Mouse (Mus musculus): Measurements from ENCODE around the gene B3gnt8. TPM values are rescaled to one million over a fixed set of nuclear protein-coding genes. Genes with fewer than 3 reads are reported as not detected.
"Not testable (repeated sequence)": the region's sequence is repeated elsewhere in the genome, so short reads cannot be mapped to it uniquely, and the experiment has no call there.

The B3gnt8 gene
- total RNA-seq (2021), result 1 to 10 TPM; 1.5 to 1.9 TPM
- long read RNA-seq, experiment 1, partial matches to known transcripts, result 0 of 2 reads
- long read RNA-seq, experiment 1, other reads (novel, unspliced or antisense), result 0 of 2 reads
- long read RNA-seq, experiment 2, partial matches to known transcripts, result 0 of 1 reads
- long read RNA-seq, experiment 2, other reads (novel, unspliced or antisense), result 0 of 1 reads

DNA sequence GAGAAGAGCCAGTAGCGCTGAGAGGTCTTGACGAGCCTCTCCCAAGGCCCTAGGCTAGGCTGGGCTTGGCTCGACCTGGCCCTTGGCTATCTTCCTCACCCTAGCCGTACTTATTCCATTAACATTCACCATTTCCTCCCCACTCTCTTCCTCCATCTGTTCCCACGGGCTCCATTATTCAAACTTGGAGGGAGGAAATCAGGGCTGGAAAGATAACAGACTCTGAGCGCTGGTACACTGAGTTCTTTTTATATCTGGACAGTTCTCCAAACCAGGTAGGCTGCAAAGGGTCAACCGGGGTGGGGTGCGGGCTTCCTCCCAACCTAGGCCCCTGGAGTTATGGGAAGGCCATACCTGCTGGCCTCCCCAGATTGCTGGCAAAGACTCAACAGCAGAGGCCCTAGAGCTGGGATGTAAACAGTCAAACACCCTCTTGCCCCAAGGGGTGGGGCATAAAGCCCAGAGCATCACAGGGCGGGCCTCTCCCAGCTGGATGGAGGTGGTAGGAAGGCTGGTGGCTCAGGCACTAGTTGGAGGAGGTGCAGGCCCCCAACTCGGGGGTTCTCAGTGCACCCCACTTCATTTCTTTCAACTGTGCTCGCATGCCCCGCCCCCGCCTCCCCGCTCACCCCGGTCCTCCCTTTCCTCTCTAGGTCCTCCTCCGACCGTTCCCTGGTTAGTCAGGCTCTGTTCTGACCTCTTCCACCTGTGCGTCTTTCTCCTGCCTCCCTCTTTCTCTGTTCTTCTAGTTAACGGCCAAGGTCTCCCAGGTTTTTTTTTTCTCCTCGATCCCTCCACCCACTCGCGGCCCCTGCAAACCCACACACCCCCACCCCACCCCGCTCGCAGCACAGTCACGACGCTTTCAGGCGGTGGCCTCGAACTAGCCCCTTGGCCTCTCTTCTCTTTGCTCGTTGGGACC lies at the start of gene B3gnt8:
Gene B3gnt8 (plus strand): TSS at position 146 of the 922 bp plus-strand sequence.
- TF ChIP-seq CTCF (conservative IDR thresholded peaks at IDR 0.05), result no peak
- Histone ChIP-seq H3K27ac (peak within 1 kb of the TSS; percentile 84), H3K4me3 (peak within 1 kb of the TSS; percentile 35; the same call in 1 of the 2 replicates)
- no peak for DNase-seq (ENCODE audit: low spot score in 2 of 2)

DNA sequence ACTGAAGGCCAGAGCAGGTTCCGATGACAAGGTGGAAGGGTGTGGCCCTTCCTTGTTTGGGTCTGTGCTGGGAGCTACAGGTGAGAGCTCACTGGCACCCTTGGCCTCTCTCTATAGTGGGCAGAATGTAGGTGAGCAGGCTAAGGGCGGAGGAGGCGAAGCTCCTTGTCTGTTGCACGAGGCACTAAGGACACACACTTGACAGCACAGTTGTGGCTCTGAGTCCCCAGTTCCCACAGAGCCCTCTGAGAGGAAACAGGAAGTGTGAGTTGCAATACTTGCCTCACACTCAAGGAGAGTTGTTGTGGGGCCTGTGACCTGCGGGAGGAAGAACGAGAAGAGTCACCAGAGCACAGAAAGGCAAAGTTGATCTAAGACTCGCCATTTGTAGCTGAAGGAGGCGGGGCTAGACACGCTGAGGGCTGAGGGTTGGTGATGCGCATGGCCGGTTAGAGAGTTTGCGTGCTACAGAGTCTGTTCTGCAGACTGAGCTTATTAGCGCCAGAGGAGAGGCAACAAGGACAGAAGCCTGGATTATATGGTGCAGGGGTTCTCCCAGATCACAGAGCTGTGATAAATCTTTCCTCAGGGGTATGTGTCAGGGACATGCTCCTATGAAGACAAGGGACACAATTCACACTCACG lies 49.5 kb upstream of the B3gnt8 start:
- H3K27ac ChIP-seq; H3K4me3 ChIP-seq; DNase-seq (ENCODE audit: low spot score in 2 of 2): not testable (repeated sequence)

GRCm38 (mm10) chr7:25579441-25579840 lies 47.0 kb upstream of the B3gnt8 start:
- Histone ChIP-seq H3K4me3 (no peak overlapping the region), H3K27ac (no peak overlapping the region)
- no peak for DNase-seq (ENCODE audit: low spot score in 2 of 2)
- no peak for TF ChIP-seq CTCF (conservative IDR thresholded peaks at IDR 0.05)

DNA sequence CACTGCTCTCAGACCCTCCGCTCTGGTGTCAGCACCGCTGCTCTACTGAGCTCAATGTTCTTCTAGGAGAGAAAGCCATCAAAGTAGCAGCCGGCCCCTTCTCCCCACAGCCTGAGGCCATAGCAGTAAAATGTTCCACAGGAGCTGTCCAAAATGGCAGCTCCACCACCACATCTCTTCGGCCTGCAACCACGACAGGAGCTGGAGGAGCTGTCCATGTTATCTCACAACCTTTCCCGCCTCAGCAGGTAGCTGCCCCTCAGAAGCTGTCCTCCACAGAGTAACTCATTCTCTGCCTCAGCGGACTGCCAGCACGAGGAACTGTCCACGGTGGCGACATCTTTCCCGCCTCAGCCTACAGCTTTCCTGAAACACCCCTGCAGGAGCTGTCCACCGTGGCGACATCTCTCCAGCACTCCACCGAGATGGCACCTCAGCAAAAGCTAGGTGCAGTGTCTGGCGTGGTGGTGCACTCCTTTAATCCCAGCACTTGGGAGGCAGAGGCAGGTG lies 44.1 kb upstream of the B3gnt8 start:
- H3K27ac ChIP-seq, result no peak overlapping the region
- no peak for TF ChIP-seq CTCF (conservative IDR thresholded peaks at IDR 0.05)

GRCm38 (mm10) chr7:25584651-25585050 lies 41.8 kb upstream of the B3gnt8 start:
- Histone ChIP-seq H3K4me3 (no peak overlapping the region), H3K27ac (no peak overlapping the region)
- no peak for DNase-seq (ENCODE audit: low spot score in 2 of 2)
- no peak for TF ChIP-seq CTCF (conservative IDR thresholded peaks at IDR 0.05)

More for the DNA sequence above, 44.1 kb upstream of the B3gnt8 start:
- H3K4me3 ChIP-seq, result no peak overlapping the region
- no peak for DNase-seq (ENCODE audit: low spot score in 2 of 2)

GRCm38 (mm10) chr7:25585351-25586204 lies 40.9 kb upstream of the B3gnt8 start:
- no peak for DNase-seq (ENCODE audit: low spot score in 2 of 2)
- no peak for TF ChIP-seq CTCF (conservative IDR thresholded peaks at IDR 0.05)
- no peak overlapping the region for H3K4me3 ChIP-seq
- no peak overlapping the region for H3K27ac ChIP-seq

DNA sequence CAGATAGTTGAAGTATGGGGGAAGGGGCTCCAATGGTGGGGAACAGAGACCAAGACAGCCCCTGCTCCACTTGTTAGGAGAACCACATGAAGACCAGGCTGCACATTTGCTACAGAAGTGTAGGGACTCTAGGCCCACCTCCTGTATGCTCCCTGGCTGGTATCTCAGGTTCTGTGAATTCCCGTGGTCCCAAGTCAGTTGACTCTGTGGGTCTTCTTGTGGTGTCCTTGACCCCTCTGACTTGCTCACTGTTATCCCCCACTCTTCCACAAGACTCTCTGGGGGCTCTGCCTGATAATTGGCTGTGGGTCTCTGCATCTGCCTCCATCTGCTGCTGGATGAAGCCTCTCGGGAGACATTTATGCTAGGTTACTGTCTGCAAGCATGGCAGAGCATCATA lies 35.2 kb upstream of the B3gnt8 start:
- H3K27ac ChIP-seq, result no peak overlapping the region
- H3K4me3 ChIP-seq, result no peak overlapping the region
- no peak for DNase-seq (ENCODE audit: low spot score in 2 of 2)
- no peak for TF ChIP-seq CTCF (conservative IDR thresholded peaks at IDR 0.05)

DNA sequence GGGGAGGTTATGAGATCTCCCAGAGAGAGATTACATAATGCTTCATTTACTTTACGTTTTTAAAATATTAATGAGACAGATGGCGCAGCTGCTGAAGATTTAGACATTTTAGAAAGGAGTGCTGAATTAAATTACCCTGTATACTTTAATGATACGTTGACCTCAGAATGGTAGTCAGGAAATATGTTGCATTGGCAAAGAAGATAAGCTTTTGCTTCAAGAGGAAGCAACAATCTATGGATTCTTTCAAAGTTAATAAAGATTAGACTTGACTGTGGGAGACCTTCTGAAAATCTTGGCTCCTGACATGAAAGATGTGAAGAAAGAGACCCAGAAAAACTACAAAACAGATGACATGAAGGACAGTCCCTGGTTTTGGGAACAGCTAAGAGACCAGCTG lies 32.6 kb upstream of the B3gnt8 start:
- Histone ChIP-seq H3K27ac (no peak overlapping the region), H3K4me3 (no peak overlapping the region)
- DNase-seq (ENCODE audit: low spot score in 2 of 2), result no peak
- no peak for TF ChIP-seq CTCF (conservative IDR thresholded peaks at IDR 0.05)

DNA sequence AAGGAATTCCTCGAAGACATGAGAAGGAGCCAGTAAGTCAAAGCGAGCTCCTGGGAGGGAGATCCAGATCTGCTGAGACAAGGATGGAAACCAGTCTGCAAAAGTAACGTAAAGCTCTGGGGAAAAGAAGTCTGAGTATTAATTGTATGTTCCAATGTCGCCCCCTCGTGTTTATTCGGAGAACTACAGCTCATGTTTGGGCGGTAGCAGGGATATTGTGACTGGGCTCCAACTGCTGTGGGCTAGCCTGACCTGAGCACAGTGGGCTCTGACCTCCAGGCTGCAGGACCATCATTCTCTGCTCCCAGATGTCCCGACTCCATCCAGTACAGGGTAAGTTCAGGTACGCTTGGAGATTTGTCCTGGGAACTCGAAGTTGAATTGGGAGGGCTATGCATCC lies 26.8 kb upstream of the B3gnt8 start:
- Histone ChIP-seq H3K4me3 (no peak overlapping the region), H3K27ac (no peak overlapping the region)
- TF ChIP-seq CTCF (conservative IDR thresholded peaks at IDR 0.05), result peak; percentile 94
- peak; percentile 56 to 80 for DNase-seq (ENCODE audit: low spot score in 2 of 2)

- Histone ChIP-seq H3K27ac (no peak overlapping the region), H3K4me3 (no peak overlapping the region)
- DNase-seq (ENCODE audit: low spot score in 2 of 2), result no peak
- TF ChIP-seq CTCF (conservative IDR thresholded peaks at IDR 0.05), result no peak
These were observed 25.8 kb upstream of the B3gnt8 start for GRCm38 (mm10) chr7:25600666-25601065.

- no peak for TF ChIP-seq CTCF (conservative IDR thresholded peaks at IDR 0.05)
- no peak for DNase-seq (ENCODE audit: low spot score in 2 of 2)
- H3K27ac ChIP-seq, result no peak overlapping the region
- no peak overlapping the region for H3K4me3 ChIP-seq
These were observed 25.1 kb upstream of the B3gnt8 start for GRCm38 (mm10) chr7:25601346-25601745.

DNA sequence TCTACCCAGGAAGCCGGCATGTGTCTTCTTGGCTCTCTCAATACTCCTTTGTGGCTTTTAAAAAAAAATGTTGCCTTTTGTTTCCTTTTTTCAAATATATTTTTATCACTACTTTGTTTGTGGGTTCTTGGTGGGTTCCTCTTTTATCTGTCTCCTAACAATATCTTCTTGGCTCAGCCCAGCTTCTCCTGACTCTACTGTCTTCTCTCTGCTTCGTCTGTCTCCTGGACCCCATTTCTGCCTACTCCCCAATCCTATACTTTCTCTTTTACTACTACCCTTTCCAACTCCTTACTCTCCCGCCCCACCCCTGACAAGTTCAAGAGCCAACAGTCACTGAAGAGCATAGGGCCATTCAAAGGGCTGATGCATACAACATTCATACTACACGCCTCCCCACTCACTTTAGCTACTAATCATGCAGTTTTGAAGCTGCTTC lies 19.8 kb upstream of the B3gnt8 start:
- TF ChIP-seq CTCF (conservative IDR thresholded peaks at IDR 0.05), result no peak
- no peak overlapping the region for H3K27ac ChIP-seq
- DNase-seq (ENCODE audit: low spot score in 2 of 2), result no peak
- H3K4me3 ChIP-seq, result no peak overlapping the region
